Mouse (Mus musculus) left cerebral cortex, adult 9 months (tissue): ENCODE data around the gene Tmem239.

ENCODE experiments used
- DNase-seq, 2 experiments: peaks; one replicate each; pipeline ENCODE4 v3.0.0; 2022; ENCODE audit warnings: low spot score in 2 of 2

Tmem239 gene

DNA sequence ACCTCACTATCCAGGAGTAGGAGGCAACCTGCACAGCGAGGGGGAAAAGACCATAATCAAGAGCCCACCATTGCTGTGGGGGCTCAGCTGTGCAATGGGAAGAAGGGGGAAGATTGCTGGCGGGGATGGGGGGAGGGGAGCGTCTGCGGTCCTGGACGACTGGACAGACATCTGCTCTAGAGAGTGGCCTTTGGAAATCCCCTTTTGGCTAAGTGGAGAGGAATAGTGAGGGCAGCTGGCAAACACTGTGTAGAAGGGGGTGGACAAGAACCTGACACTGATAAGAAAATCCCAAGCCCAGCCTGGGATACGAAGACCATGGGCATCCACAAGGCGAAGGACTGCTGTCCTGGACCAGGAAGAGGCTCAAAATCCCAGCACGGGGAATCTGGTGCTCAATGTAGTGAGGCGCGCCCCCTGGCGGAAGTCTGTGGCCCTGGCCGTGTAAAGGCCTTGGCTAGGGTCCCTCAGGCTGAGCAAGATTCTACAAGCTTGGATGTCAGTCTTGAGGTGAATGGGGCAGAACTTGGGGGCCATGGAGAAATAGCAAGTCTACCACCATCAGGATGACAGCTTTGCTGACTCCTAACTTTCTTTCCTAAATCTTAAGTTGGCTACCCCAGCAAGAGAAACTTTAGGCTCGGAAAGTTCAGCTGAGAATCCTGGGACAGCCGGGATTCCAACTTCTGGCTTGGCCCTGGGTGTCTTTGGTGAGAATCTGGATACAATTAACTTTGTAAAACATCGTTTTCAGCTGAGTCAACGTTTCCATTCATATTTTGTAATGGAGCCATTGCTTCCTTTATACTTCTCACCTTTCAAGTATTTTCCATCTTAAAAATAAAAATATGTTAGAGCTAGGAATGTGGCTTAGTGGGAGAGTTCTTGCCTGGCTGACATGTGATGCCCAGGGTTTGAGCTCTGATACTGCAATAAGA lies 5.5 kb downstream of the Tmem239 start:
- peak in 1 of 2 experiments; percentile 86 for DNase-seq

DNA sequence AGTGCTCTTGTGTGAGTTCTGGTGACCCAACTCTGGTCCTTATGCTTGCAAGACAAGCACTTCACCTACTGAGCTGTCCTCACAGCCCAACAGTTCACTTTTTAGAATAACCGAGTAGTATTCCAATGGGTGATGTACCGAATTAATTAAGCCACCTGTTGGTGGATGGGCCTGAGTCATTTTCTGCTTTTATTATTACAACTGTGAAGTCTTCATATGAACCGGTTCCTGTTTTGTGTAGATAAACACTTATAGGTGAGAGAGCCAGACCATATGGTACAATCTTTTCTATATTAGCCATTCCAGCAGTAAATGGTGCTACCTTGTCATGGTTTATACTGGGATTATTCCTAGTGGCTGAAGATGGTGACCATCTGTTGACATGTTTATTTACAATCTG lies 6.5 kb downstream of the Tmem239 start:
- no peak for DNase-seq

DNA sequence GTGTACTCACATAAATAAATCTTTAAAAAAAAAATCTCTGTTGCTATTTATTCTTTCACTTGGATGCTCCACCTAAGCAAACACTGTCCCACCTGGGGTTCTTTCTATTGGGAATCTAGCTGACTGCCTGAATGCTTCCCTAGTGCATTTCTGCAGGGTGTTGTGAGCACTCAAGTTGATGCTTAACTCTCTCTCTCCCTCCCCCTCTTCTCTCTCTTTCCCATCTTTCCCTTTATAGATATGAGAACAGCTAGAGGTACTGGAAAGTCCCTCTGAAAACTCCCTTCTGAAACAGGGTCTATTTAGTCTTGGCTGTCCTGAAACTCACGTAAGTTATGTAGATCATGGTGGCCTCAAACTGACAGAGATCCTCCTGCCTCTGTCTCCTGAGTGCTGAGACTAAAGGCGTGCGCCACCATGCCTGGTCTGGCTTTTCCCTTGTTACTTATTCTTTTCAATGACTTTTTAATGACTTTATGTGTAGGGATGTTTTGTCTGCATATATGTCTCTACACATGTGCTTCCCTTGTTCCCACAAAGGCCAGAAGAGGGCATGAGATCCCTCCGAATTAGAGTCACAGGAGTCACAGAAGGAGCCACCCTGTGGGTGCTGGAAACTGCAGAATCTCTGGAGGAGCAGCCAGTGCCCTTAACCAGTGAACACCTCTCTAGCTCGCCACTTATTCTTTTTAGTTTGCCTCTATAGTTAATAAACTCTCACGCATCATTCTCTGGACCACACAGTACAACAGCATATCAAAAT lies 8.0 kb downstream of the Tmem239 start:
- DNase-seq, result no peak

DNA sequence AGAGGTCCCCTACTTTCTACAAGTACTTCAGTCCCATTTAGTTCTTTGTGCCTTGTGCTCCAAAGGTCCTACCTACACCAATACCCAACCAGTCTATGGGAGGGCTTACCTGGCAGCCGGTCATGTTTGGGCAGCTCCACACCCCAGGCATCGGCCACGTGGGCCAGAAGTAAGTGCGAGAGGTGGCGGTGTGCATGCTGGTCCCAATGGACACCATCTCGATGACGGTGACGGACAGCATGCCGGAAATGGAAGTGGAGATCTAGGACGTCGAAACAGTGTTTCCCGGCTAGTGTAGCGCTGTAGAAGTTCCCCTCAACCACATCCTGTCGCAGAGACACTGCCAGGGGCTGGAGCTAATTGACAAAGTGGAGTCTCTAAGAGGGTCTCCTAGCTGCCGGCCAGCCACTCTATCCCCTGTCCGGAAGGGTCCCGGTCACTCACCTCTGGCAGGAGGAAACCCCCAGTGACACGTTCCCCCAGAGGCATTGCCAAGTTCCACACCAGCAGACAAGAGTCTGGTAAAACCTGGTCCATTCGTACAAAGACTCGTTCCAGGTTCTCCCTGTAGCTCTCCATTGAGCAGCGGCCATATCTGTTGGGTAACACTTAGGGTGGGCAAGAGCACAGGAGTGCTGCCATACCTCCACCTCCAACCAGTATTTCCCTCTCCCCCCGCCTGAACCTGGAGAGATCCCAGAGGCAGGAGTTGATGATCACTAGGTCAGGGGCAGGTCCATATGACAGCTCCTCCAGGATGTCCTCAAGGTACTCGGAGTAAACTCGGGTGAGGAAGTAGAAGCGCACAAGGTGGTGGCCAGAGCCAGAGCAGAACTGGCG lies 15.7 kb downstream of the Tmem239 start:
- no peak for DNase-seq

DNA sequence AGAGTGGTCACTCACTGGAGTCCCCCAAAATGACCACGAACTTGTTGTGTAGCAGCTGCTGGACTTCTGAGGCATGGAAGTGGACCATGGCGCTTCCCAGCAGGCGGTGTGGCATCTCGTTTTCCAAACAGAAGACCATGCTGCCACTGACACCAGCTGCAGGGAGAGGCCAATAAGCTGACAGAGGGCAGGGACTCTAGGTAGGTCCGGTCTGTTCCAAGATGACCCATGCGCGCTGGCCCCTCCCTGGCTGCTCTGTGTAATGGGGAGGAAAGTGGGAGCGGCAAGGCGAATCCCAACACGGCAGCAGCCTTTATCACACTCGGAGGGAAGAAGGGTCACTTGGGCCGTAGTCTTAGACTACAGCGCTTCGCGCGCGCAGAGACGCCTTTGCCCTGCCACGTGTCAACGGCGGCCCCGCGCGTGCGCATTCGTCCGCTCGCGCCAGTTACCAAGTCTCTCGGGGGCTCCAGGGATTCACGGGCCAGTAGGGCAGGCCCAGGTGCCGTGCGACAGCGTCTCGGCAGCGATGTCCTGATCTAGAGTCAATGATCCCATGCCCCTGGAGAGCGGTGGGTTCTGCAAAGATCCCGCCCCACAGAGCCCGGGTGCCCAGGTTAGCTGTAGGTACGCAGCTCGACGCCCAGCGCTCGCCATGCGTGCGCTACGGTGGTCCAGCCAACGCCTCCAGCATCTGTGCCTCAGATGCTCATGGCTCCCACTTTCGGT lies 17.3 kb downstream of the Tmem239 start:
- DNase-seq, result peak in 1 of 2 experiments; percentile 77

DNA sequence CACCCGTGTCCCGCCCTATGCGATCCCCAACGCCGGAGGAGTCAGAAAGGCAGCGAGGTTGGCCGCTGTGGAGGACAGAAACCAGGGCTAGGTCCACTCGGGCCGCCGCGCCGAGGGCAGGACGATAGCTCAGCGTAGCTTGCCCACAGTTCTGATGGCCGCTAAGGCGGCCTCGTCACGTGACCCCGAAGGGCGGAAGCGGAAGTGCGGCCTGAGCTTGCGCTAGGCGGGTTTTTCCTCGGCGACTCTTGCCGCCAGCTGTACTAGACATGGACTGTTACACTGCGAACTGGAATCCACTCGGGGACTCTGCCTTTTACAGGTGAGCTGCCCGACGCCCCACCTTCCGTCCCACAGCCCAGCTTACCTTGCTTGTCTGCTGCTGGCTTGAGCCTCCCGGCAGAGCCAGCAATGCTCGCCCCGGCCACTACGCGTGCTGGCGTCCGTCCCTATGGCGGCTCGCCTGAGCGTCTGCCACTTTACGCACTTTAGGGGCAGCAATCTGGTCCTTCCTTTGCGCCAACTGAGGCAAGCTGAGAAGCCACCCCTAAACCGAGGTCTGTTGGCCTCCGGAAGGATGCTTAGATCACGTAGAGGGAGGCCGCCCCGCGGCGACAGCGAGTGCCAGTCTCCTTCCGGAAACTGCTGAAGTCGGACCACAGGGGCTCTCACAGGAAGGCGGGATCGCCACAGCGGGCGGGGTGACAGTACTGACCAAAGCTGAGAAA lies 18.0 kb downstream of the Tmem239 start, which contains the start of the genes Vps16 and Pced1a:
Vps16 (plus strand) TSS at position 214 of the 728 bp plus-strand sequence.
Pced1a (minus strand) TSS at position 576 of the 728 bp plus-strand sequence.
- peak; percentile 75 to 92 for DNase-seq

DNA sequence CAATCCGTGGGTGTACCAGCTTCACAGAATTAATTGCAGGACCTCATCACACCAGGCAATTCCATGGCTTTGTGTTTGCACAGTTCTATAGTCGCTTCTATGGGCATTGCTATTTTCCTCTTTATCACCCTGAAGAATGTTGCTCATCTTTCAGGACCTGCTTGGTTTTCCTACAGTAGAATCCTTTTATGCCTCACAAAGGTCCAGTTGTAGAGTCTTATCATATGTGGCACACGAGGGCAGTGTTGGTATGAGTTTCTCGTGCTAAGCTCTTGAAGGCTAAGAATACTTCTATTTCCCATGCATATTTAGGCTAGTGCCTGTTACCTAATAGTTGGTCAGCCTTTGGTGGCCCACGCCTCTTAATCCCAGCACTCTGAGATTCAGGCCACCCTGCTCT lies 18.8 kb downstream of the Tmem239 start:
- DNase-seq, result peak in 1 of 2 experiments; percentile 25

DNA sequence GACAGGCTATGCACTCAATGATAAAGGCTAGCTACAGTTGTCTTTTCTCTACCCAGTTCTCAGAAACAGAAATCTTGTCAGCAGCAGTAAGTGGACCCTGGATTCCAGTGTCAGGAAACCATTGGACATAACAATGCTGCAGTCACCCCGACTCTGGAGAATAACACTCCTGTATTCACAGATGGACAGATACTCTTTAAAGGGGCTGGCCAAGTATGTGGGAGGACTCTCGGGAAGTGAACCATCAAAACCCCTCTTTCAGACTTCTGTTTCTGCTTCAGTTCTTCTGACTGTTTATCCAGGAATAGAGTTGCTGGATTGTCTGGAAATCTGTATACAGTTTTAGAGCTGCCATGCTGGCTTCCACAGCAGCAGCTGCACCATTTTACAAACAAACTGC lies 23.6 kb downstream of the Tmem239 start:
- DNase-seq, result no peak

DNA sequence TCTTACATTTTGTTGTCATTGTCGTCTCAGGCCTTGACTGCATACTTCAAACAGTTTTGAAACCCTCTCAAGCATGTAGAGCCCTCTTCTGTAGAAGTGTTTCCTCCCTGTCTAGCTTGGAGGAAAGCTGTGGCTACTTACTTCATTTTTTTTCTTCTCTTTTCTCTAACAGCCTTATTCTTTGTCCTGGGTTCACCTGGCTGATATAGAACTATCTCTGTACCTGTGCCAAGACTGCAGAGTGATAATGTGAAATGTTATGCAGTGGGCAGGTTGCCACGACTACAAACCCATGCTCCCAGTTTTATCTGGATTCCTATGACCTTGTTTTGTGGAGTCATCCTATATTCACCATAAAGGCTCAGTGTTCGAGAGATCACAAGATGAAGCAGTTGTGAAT lies 24.2 kb downstream of the Tmem239 start:
- no peak for DNase-seq

DNA sequence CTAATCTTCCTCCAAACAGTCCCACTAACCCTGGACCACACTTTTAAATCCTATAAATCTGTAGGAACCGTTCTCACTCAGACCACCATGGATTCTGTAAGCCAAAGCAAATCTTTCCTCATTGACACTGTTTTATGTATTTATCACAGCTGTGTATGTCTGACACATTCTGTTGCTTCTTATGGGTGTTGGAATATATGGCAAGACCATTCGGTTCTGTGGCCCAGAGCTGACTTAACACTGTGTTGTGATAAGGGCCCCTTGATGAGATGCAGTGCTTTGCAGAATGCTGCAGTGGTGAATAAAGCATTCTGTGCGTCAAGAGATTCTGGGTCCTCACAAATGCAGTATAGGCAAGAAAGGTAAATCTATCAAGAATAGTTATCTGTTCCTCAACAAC lies 25.9 kb downstream of the Tmem239 start:
- no peak for DNase-seq

DNA sequence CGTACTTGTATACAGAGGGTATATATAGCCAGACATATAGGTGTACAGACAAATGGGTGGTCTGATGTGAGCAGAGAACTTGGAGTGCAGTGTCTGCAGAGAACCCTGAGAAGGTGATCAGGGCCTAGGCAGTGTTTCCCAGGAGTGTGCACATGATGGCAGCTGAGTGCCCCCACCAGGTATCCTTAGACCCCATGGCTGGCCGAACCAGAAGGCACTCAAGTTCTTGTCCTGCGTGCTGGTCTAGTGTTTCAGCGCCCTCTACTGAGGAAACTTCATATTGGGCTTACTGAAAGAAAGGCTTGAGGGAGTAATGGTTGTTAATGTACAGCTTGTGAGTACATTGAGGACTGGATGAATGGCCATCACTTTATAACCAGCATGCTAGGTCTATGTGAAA lies 26.9 kb downstream of the Tmem239 start:
- peak in 1 of 2 experiments; percentile 65 for DNase-seq

DNA sequence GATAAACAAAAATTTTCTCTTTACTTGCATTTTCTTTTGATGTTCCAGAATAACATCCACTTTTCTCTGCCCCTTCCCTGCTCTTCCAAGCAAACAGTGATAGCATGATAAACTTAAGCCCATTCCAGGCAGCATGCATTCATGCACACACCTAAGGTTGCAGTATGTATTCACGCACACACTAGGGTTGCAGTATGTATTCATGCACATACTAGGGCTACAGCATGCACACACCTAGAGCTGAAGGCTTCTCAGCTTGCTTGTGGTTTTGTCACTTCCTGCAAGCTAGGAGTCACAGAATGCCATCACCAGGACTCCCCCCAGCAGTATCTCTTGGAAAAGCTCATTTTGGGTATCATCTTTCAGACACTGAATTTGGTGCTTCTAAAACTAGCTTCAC lies 30.5 kb downstream of the Tmem239 start:
- no peak for DNase-seq

DNA sequence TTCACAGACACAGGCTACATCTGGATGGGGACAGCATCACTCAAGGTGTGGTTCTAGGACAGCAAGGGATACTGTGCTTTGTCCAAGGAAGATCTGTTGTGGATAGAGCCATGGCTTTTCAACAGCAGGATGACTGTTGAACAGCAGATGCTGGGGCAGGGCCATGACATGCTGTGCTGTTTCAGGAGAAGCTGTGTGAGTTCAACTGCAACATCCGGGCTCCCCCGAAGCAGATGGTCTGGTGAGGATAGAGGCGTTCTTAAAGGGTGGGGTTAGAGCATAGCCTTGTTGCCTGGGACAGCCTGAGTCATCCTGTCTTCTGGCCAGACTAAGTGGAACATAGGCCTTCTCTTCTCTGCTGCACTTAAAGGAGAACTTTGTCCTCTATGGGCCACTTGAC lies 32.6 kb downstream of the Tmem239 start:
- DNase-seq, result no peak

DNA sequence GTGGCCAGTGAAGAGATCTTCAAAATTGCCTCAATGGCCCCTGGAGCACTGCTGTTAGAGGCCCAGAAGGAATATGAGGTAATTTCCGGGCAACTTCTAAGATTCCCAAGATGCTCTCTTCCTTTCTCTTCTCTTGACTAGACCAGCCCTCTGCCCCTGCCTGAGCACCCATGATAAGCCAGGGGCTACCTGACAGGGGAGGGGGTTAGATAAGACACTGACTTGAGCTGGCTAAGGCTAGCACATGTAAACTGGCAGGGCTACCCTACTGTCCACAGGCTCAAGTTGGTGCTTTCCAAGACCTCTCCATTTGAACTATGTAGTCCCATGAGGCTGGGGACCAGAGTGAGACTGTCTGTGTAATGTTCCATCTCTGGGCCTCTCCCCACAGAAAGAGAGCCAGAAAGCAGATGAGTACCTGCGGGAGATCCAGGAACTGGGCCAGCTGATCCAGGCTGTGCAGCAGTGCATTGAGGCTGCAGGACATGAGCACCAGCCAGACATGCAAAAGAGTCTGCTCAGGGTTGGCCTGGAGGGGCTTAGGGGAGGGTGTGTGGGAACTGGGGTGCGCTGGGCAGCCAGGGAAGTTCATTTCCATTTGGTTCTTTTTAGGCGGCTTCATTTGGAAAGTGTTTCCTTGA lies 33.7 kb downstream of the Tmem239 start:
- no peak for DNase-seq

DNA sequence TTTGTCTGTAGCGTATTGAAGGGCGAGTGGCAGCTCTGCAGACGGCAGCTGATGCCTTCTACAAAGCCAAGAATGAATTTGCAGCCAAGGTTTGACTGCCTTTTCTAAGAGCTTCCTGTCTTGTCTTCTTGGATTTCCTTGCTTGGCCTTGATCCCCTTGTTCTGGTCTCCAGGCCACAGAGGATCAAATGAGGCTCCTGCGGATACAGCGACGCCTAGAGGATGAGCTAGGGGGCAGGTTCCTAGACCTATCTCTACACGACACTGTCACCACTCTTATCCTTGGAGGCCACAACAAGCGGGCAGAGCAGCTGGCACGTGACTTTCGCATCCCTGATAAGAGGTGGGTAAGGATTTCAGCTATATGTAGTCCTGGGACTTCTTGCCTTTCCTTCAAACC lies 35.9 kb downstream of the Tmem239 start:
- no peak for DNase-seq

DNA sequence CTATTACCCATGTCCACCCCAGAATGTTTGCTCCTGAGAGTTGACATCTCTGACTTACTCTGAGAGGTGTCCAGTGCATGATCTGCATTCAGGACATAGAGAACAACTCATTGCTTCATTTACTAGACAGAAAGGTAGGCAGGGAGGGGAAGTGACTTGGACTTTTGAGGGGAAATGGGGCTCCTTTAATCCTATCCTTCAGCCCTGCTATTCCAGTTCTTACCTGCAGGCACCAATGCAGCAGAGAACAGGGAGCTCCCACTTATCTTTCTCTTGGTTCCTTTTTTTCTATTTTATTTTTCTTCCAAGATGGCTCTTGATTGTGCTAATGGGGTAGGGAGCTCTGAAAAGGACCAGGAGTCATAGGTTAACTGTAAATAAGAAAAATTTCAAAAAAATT lies 42.2 kb downstream of the Tmem239 start:
- DNase-seq, result no peak

DNA sequence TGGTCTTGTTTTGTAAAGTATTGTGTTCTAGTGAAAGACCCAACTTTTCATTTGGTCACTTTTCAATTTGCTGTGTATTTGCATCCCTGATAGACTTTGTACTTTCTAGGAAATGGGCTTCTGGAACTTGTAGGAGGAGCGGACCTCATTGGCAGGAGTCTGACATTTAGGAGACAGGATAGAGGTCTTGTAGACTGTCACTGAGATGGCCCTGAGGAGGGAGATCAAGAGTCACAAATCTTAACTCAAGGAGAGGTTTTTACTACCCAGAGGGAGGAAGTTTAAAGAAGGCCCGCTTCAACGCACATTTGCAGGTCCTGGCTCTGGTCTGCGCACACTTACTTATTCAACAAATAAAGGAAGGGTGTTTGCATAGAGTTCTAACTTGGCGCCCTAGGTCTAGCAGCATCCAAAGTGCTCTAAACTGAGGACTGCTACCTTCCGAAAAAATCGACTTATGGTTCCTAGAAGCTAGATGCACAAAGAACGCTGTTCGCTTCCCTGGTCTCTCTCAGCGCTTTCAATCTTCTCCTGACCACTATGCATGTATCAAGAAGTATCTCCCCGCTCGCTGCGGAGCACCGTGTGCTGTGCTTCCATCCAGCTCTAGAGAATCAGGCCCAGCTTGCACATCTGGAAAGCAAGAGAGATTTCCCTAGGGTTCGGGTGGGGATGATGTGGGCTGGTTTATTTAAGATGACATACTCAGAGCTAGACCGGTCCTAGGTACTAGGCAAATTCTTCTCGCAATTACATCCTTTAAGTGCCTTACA lies 42.9 kb downstream of the Tmem239 start:
- no peak for DNase-seq

DNA sequence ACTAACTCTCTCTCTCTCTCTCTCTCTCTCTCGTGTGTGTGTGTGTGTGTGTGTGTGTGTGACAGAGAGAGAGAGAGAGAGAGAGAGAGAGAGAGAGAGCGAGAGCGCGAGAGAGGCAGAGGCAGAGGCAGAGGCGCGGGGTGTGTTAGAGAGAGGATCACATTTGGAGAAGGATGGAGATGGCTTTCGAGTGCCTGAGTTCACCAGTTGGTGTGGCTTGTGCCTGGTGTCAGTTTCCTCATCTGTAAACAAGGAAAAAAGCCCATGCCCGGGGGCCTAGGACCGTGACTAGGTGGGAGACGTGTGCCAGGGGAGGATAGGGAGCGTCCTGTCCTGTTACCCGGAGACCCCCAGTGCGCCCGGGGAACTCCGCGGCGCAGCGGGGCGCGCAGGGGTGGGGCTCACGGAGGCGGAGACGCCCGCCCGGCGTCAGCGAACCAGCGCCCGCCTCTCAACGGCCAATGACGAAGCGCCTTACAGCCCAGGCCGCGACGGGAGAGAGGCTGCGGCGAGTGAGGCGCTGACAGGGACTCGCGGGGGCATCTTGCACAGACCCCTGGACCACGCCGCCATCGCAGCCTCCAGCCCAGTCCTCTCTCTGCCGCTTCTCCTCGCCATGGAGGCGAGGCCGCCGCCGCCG lies 43.6 kb downstream of the Tmem239 start, which contains the start of gene Ptpra:
Ptpra (plus strand) TSS at position 485 of the 640 bp plus-strand sequence.
- DNase-seq, result peak; percentile 69 to 88

DNA sequence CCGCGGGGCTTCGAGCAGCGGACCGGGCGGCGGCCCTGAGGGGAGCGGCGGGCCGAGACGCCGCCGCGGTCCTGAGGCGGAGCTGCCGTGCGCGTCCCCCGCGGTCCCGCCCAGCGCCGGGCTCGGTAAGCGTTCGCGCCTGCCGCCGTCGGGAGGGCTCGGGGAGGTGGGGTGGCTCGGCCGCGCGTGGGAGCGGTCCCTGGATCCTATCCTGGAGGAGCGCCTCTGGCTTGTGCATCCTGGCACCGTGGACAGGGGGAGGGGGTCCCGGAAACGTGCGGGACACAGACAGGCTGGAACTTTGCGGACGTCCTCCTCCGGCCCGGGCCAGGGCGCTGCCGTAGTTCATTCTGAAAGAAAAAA lies 44.1 kb downstream of the Tmem239 start:
- DNase-seq, result peak; percentile 44 to 67
